Mouse (Mus musculus) right cerebral cortex, postnatal 36 days (tissue): ENCODE data around the gene Hkdc1.

Source experiments
- DNase-seq, 2 experiments: peaks; one replicate each; pipeline ENCODE4 v3.0.0; 2022; ENCODE audit warnings: low spot score in 2 of 2, mixed read lengths in 1 of 2

Hkdc1 gene

GRCm38 (mm10) chr10:62379808-62380207 lies 42.5 kb downstream of the Hkdc1 start, which contains the start of gene Hk1:
TSS of gene Hk1 (minus strand) at chr10:62379908.
- no peak for DNase-seq

GRCm38 (mm10) chr10:62358827-62359226 lies 63.5 kb downstream of the Hkdc1 start:
- no peak for DNase-seq

DNA sequence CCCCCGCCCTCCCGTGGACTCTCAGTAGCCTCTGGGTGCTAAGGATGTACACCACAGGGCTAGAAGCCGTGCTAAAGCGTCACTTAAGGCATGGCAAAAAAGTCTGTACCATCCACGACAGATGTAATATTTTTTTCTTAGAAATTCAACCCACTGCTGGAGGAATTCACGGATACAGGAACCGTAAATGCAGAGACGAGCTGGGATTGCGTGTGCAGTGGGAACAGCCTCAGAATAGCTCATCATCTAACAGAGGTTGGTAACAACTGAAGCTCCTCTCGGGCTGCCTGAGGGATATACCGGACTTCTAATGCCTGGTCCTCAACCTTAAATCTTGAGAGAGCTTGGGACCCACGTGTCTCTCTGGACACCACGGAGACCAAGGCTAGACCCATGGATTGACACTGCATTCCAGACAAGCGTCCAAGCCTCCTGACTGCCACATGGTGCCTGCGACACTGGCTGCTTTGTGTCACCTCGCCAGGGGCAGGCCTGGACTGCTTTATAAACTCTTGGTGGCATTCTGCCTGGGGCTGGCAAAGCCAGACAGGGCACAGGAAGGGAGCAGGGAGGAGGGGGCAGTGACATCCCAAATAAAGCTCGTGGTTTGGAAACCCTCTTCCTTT lies 66.1 kb downstream of the Hkdc1 start:
- peak in 1 of 2 experiments; percentile 39 for DNase-seq

DNA sequence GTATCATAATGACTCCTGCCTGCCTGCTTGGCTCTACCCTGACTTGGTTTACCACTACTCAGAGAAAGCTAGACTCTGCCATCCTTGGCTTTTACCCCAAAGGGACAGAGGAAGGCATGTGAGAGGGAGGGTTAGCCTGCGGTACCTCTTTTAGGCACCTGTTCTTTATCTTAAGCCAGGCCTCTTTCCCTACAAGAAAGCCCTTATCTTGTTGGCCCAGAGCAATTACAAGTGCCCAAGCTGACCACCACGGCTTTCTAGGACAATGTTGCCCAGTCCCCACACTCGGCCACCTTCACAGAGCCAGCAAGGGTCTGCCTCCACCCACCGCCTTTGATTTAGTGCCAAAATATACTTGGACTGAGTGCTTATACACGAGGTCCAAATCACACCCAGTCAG lies 77.1 kb downstream of the Hkdc1 start:
- DNase-seq: no peak

DNA sequence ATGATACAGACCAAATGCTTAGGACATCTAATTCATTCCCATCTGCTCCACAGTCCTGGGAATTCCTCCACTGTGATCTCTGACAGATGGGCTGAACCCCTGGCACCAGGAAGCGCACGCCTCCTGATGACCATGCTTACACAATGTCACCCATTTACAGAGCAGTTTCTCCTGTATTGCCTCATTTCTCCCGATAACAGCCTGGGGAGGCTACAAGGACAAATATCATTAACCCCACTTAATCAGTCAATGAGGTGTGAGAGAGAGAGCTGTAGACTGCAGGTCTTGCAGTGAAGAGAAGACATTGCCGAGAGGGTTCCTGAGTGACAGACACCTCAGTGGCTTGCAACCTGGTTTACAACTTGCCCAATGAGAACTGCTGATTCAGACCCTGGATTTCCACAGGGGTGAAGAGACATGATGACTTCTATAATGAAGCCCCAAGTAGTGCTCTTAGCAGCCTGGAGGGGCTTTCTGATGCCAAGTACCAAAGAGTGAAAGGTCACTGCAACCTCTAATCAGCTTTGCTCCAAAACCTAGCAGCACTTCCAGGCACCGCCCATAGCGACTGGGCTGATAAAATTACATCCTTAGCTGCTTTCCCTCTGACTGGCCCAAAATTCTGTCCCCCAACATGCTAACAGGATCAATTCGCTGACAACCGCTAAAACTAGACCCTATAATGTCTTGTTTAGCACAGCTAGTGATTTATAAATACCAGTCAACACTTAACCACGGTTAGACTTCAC lies 78.1 kb downstream of the Hkdc1 start:
- no peak for DNase-seq

GRCm38 (mm10) chr10:62342512-62342911 lies 79.8 kb downstream of the Hkdc1 start:
- no peak for DNase-seq

- DNase-seq: no peak
Observed at GRCm38 (mm10) chr10:62341956-62342355, 80.3 kb downstream of the Hkdc1 start.

- no peak for DNase-seq
Observed at GRCm38 (mm10) chr10:62340991-62341390, 81.3 kb downstream of the Hkdc1 start.

DNA sequence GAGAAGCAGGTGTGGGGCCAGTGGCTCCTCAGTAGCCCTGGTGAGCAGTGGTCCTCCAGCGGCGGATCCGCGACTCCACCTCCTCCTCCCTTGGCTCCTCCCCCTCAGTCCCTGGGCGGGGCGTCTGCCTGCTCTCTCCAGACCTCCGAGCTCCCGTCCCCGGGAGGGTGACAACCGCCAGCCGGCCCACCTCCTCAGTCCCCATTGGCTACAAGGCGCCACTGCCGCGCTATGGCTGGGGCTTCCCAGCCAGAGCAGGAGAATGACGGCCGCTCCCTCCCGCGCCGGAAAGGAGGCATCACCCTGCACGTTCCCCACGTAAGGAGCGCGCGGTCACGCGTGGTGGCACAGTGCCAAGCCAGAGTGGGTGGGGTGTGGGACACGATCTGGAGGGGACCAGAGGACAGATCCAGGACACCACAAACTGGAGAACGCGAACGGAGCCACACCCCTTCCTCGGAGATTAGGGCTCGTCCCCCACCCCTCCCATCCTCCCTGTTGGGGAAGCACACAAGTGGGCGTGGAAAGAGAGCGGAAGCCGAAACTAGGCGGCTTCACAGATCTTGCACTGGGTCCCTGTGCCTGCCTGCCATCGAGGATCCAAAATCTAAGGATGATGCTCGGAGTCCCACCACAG lies 82.1 kb downstream of the Hkdc1 start:
- peak; percentile 97 to 98 for DNase-seq

- peak; percentile 54 to 69 for DNase-seq
Observed at GRCm38 (mm10) chr10:62339211-62340094, 82.8 kb downstream of the Hkdc1 start.

GRCm38 (mm10) chr10:62338626-62339025 lies 83.7 kb downstream of the Hkdc1 start:
- DNase-seq: no peak

DNA sequence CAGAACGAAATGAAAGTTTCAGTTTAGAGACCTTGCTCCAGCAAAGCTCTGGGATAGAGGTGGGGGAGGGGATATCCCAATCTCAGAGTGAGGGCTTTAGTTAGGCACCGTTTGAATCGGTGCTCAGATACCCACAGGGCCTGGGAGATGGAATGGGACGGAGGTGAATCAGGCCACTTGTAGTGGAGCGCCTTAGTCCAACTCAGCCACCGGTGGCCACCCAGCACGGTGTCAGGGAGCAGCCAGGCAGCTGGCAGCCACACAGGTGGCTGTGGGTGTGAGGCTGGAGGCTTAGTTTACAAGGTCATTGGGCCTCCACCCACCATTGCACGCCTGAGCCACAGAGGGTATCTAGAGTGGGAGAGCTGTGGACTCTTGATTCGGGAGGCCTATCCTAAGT lies 84.1 kb downstream of the Hkdc1 start:
- DNase-seq: no peak

GRCm38 (mm10) chr10:62336601-62337578 lies 85.4 kb downstream of the Hkdc1 start:
- no peak for DNase-seq

DNA sequence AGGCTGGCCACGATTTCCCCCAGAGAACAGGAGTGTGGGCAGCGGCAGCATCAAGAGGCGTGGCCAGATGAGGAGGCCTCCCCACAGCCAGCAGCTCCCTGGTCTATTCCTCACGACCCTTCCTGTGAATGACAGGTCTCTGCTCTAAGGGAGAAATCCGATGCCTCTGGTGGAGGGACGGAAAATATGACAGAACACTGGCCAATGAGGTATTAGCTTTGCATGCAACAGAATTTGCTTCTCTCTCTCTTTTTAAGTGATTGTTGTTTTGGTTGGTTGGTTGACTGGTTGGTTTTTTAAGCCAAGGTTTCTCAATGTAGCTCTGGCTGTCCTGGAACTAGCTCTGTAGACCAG lies 86.9 kb downstream of the Hkdc1 start:
- DNase-seq: no peak

DNA sequence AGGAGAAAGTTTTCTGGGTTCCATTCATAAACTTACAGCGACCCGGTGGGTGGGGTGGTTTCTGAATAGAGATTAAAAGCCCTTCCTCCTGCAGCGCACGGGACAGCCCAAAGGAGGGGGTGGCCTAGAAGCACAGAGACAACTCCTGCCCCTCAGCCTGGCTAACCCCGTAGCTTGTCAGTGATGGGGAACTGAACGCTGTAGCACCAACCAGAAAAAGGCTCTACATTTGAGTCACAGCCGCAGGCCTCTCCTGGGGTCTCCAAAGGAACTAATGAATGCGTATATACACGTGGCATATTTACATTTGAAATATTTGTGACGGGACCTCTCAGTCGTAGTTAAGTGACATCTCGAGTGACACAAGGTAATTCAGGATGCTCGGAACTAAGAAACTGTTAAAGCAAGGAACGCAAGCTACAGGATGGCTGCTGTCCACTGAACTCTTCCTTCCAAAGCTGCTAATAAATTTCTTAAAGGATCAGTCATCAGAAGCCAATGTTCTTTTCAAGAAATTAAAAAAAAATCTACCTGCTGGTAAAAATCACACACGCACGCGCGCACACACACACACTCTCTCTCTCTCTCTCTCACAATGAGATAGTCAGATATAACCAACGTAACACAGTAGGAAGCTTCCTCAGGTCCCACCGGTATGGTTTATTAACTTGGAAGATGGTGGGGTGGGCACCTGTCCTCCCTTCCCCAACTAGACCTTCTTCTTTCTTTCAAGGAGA lies 87.4 kb downstream of the Hkdc1 start:
- DNase-seq: no peak

DNA sequence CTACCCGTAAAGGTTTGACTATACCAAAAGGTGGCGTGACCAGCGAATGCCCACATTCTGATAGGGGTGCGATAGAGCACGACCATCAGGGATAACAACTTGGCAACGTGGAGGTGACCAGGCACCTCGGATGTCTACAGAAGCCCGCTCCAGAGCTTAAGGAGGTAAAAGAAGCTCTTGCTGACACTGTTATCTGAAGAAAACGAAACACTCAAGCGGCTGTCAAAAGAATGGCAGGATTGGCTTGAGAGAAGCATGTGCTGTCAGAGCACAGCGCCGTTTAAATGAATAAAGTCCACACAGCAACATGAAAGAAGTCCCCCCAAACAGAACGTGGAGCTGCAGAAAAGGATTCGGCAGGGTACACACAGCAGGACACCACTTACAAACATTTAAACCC lies 89.0 kb downstream of the Hkdc1 start:
- no peak for DNase-seq
